Mouse (Mus musculus) monocyte, adult 5-6 weeks (primary cell): ENCODE measurements around the gene Chrne. TPM values are rescaled to one million over a fixed set of nuclear protein-coding genes. Genes with fewer than 3 reads are reported as not detected.

Experiments
- ATAC-seq: fragments of 153-309, 156-312 bp; replicated peaks from 2 replicates; pipeline ENCODE4 v1.8.0; 2017; ENCODE audit warnings: mild to moderate bottlenecking; ENCODE audit not compliant: low TSS enrichment, insufficient number of reproducible peaks, severe bottlenecking, poor library complexity, low FRiP score
- total RNA-seq: library from RNA; stranded (forward); fragments of 200-1000, 200-491, 200-594 nt; gene quantifications from 3 replicates; pipeline ENCODE4 v1.2.3, GENCODE M21; 2017

The Chrne gene
- total RNA-seq, 1 experiment from 2014 or later = 5.5 TPM

DNA sequence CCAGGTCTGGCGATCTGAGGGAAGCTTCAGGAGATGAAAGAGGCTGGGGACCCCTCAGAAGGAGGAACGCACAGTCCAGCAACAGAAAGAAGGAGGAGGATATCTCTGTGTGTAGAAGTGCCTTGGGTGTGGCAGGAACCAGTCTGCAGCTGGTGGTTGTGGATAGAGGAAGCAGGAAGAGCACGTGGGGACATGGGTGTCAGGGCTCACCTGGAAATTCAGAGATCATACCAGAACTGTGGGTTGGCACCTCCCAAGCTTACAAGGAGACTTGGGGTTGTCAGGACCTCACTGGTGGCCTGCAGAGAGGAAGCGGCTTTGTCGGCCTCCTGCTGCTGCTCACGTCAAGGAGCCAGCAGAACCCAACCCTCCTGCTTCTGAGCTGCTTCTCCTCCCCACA is 21.7 kb downstream of the Chrne start:
- peak; percentile 40 for ATAC-seq

DNA sequence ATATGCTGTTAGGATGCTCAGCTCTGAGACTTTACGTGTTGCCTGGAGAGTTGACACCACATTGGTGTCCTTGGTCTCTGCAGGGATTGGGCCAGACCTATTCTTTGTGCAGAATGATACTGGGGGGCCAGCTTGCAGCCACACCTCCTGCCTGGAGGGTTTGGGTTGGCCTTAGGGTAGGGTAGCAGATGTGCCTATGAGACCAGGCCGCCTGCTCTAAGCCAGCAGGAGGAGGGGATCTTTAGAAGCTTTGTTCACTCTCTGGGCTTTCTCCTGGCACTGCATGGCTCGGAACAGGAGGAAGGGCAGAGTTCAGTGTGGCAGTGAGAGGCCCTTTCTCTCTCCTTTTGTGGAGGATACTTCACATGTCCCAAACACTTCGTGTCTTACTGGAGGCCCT is 22.9 kb downstream of the Chrne start:
- ATAC-seq = 0 out of 2 replicates have a peak, but pooled peaks have one; percentile 7

- peak; percentile 71 for ATAC-seq
Observed at GRCm38 (mm10) chr11:70595638-70596037, 23.4 kb downstream of the Chrne start.

DNA sequence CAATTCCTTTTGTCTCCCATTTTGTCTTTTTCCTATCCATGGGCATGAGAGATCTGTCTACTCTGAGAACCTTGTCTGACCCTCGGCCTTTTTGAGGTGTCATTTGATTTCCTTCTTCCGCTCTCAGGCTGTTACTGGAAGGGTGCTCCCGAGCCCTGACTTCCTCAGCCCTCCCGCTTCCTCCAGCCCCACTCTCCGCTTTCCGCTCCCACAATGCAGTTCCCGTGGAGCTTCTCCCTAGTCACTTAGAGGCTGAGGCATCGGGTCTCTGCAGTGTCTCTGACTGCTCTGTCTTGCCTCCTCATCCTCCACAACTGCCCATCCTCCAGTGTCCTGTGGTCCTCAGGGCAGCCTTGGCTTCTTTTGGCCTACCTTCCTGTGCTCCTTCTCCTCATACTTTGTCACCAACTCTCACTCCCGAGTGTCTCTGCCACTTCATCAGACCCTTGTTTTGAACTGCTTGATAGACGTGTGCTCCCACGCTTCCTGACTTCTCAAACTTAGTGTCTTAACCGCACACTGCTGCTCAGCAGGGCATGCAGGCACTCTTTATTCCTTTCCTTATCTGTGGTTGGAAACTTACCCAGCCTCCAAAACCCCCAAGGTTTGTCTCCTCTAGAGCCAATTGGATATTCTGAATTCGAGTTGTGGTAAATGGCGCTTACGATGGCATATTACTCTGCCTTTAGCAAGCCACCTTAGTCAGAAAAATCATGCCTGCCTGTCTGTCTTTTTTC is 24.6 kb downstream of the Chrne start:
- ATAC-seq = no peak

DNA sequence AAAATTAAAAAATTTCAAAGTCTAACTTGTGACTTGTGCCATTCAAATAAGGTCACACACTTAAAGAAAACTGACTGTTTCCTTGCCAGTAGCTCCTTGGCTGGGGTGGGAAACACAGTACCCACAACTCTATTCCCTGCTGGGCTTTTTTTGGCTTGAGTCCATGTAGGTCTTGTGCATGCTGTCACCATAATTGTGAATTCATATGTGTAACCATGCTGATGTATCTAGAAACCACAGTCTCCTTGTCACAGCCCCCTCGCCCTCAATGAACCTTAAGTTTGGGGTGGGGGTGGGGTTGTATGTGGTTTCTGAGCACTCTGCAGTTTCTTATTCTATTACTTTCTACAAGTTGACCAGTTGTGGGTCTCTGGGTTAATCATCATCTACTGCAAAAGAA is 27.3 kb downstream of the Chrne start:
- no peak for ATAC-seq

GRCm38 (mm10) chr11:70586954-70587353 is 32.1 kb downstream of the Chrne start:
- ATAC-seq = peak; percentile 41; the same call in 1 of the 2 replicates

GRCm38 (mm10) chr11:70586261-70586660 is 32.8 kb downstream of the Chrne start:
- peak; percentile 36; the same call in 1 of the 2 replicates for ATAC-seq

GRCm38 (mm10) chr11:70585457-70585856 is 33.6 kb downstream of the Chrne start:
- ATAC-seq = no peak

- no peak for ATAC-seq
Observed at GRCm38 (mm10) chr11:70583775-70584174, 35.2 kb downstream of the Chrne start.

DNA sequence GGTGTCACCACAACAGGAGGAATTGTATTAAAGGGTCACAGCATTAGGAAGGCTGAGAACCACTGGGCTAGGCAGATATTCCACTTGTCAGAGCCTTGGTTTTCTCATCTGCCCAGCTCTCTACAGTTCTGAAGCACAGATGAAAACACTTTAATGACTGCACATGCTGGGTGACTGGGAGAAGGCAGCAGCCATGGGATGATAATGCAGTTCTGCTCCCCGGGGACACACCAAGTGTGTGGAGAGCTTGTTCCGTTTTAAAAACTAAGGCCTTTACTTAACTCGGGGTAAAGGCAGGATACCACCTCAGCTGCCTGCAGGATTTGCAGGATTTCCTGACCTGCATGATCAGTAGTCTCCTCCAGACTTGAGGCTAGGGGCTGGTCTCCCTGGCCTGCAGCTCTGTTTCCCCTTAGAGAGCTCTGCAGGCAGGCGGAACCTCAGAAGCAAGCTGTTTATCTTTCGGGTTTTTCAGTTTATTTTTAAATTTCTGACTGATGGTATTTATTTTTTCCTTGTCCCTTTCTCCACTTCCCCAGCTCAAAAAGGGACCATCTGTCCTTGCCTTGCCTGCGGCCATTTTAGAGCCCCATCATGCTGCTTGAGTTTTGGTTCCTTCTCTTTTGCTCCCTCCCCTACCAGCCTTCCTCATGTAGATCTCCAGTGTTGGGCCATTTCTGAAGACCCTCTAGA is 35.8 kb downstream of the Chrne start:
- no peak for ATAC-seq

- ATAC-seq = no peak
Observed at GRCm38 (mm10) chr11:70582196-70582595, 36.8 kb downstream of the Chrne start.

DNA sequence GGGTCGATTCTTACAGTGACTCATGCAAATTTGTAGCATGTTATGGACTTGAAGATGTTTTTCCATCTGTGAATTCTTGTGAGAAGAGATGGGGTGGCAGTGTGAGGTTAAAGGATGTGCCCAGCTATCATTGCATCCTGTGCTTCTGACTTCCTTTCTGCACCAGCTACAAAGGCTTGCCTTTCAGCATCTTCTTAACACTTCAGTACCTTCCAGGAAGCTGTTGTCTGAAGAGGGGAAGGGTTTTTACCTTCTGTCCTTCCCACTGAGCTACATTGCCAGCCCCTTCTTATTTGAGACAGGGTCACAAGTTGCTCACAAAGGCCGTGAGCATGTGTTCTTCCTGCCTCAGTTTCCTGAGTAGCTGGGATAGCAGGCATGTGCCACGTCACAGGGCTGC is 38.1 kb downstream of the Chrne start:
- ATAC-seq = no peak

DNA sequence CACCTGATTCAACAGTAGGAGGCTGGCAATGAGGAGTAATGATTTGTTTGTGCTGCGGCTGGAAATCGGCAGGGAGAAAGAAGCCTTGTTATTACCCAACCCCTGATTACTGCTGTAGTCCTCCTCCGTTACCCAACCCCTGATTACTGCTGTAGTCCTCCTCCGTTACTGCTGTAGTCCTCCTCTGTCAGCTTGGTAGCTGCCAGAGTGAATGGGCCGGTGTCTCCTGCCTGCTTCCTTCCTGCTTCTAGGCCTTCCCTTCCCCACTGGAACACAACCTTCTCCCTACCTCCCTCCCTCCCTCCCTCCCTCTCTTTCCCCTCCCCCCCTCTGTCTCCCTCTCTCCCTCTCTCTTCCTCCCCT is 38.7 kb downstream of the Chrne start:
- ATAC-seq = no peak; the same call in 1 of the 2 replicates

- ATAC-seq = 0 out of 2 replicates have a peak, but pooled peaks have one; percentile 46
Observed at GRCm38 (mm10) chr11:70579710-70580357, 39.2 kb downstream of the Chrne start.

- no peak for ATAC-seq
Observed at GRCm38 (mm10) chr11:70578962-70579361, 40.1 kb downstream of the Chrne start.

DNA sequence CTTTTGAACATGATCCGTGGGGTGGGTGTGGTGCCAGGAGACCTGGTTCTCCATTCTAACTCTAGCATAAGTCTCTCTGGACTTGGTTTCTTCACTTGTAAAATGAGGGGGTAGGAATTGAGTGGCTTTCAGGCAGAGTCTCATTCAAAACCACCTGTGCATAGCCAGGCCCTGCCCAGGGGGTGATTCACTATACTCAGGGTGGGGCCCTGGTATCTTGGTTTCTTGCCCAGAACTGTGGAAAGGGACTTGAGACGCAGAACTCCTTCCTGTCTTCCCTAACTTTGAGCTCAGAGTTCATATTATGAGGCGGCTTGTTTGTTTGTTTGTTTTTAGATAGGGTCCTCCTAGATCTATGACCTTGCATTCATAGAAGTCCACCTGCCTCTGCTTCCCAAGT is 41.8 kb downstream of the Chrne start:
- no peak for ATAC-seq

- ATAC-seq = no peak
Observed at GRCm38 (mm10) chr11:70573872-70574271, 45.1 kb downstream of the Chrne start.

DNA sequence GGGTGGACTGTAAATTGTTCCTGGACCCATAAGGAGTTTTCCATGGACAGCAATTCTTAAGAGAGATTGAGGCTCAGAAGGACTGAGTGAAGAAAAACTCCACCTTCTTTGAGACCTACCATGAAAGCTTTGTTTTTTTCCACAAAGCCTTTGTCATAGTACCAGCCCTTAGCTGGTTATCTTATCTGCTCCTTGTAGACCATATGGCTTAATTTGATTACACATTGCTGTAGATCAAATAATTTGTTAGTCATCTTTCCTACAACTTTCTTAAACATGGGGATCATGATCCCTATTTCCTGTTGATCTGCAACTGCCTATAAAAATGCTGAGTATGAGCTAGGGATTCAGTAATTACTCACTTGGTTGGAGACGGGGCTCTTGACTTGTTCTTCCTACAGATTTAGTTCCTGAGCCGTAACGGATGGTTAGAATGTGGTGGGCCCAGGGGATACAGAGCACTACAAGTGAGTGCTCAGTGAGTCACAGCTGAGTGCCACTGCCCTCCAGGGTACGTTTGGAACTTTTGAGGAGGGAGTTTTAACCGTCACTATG is 46.6 kb downstream of the Chrne start:
- no peak for ATAC-seq

DNA sequence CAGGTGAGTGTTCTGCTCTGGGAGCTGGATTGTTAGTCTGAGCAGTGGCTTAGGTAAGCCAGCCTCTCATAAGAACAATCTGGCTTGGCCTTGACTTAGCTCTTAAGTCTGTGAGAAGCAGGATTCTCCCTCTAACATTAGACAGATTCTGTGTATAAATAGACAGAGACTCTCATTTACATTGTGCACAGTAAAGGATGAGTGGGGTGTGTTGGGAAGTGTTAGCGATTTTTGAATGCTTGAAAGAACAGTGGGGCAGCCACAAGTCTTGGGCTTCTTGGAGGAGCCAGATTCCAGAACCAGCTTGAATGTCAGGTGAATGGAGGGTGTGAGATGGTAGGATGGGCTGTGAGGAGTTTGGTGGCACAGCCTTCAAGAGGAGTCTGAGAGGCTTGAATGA is 47.4 kb downstream of the Chrne start:
- no peak for ATAC-seq
